Mouse (Mus musculus) small intestine, adult 2 months (tissue): ENCODE data around the gene Scn2b. TPM values are rescaled to one million over a fixed set of nuclear protein-coding genes. Genes with fewer than 3 reads are reported as not detected.
A peak's percentile ranks its signal among the peaks of the same experiment; 100 is the strongest.

Source experiments
- H3K27ac ChIP-seq: fragments of 200-500 bp; 2 replicates; pipeline ENCODE4 v1.5.1; 2012; ENCODE audit warnings: low read depth, low read length, control low read depth, inconsistent platforms; ENCODE audit not compliant: insufficient read depth
- H3K27me3 ChIP-seq: fragments of 200-500 bp; 2 replicates; pipeline ENCODE4 v1.6.1; 2012; ENCODE audit warnings: mild to moderate bottlenecking, moderate library complexity, low read length, inconsistent platforms; ENCODE audit not compliant: control insufficient read depth, insufficient read depth
- H3K36me3 ChIP-seq: fragments of 200-500 bp; 2 replicates; pipeline ENCODE4 v1.6.1; 2012; ENCODE audit warnings: mild to moderate bottlenecking, low read length, control low read depth, inconsistent platforms; ENCODE audit not compliant: control insufficient read depth, insufficient read depth
- H3K4me1 ChIP-seq: fragments of 200-500 bp; 2 replicates; pipeline ENCODE4 v1.6.1; 2012; ENCODE audit warnings: low read length, inconsistent platforms, mixed read lengths; ENCODE audit not compliant: control insufficient read depth, insufficient read depth, insufficient read length
- H3K4me3 ChIP-seq: fragments of 200-500 bp; 2 replicates; pipeline ENCODE4 v1.5.1; 2012; ENCODE audit warnings: low read depth, mild to moderate bottlenecking, control low read depth, inconsistent platforms, low read length, moderate library complexity
- CTCF ChIP-seq: fragments of 200-500 bp; IDR thresholded peaks from 2 replicates; pipeline ENCODE4 v1.5.1; 2012; ENCODE audit warnings: low read depth, mild to moderate bottlenecking, control low read depth, inconsistent platforms, low read length, moderate library complexity, mixed read lengths; ENCODE audit not compliant: insufficient replicate concordance, insufficient read length; ENCODE audit errors: extremely low read depth
- POLR2A ChIP-seq: fragments of 200-500 bp; IDR thresholded peaks from 2 replicates; pipeline ENCODE4 v1.6.1; 2012; ENCODE audit warnings: low read depth, mild to moderate bottlenecking, control low read depth, inconsistent platforms, low read length, moderate library complexity
- WGBS: fragments of 180-500 bp; shearing (Covaris S2); methylation state at CpG from one replicate; pipeline ENCODE4 v1.1.7; 2018; 5-methylcytosine and 5-hydroxymethylcytosine counted together
- polyA plus RNA-seq: library from polyadenylated mRNA; depleted of rRNA; stranded (reverse); fragments of >200 nt; gene quantifications from 2 replicates; pipeline ENCODE4 v1.2.3, GENCODE M21; 2012

The Scn2b gene
- polyA plus RNA-seq, 1 experiment, result 0.98 TPM

DNA sequence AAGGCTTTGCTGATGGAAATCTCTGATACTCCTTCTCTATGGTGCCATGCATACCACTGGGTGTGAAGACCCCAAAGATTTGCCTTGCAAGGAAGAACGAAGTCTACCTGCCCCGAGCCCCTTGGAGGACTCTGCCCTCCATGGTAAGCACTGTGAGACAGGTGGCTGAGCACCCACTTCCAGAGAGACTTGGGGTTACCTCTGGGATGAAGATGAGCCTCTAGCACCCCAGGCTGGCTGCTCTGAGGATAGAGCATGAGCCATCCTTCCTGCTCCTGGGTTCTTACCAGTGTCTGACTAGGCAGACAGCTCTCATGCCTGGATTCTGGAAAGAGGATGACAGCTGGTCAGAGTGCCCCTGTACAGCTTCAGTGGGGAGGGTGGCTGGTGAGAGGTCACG, 12.5 kb downstream of the Scn2b start:
- TF ChIP-seq POLR2A (no peak), CTCF (no peak)
- no peaks in the 10 kb centered on the region for H3K36me3 ChIP-seq
- WGBS, result 87% methylated on average over 3 of the region's 3 CpGs
- H3K4me1 ChIP-seq, result peaks cover 4% of the 10 kb centered on the region; the same call in 1 of the 2 replicates
- no peak overlapping the region for H3K27ac ChIP-seq
- no peak overlapping the region for H3K4me3 ChIP-seq
- no peaks in the 10 kb centered on the region for H3K27me3 ChIP-seq

GRCm38 (mm10) chr9:45133484-45134310, 16.1 kb downstream of the Scn2b start:
- Histone ChIP-seq H3K27me3 (peaks cover 9% of the 10 kb centered on the region), H3K36me3 (no peaks in the 10 kb centered on the region), H3K4me1 (peaks cover 13% of the 10 kb centered on the region), H3K4me3 (no peak overlapping the region), H3K27ac (peak overlapping the region; percentile 83)
- WGBS, result 9% methylated on average over 5 of the region's 5 CpGs
- TF ChIP-seq CTCF (peak; percentile 88), POLR2A (no peak)

GRCm38 (mm10) chr9:45136442-45137169, 19.0 kb downstream of the Scn2b start:
- WGBS, result 60% methylated on average over 7 of the region's 7 CpGs
- Histone ChIP-seq H3K4me3 (no peak overlapping the region), H3K36me3 (no peaks in the 10 kb centered on the region), H3K4me1 (peaks cover 15% of the 10 kb centered on the region), H3K27me3 (peaks cover 18% of the 10 kb centered on the region), H3K27ac (no peak overlapping the region)
- TF ChIP-seq POLR2A (no peak), CTCF (no peak)

GRCm38 (mm10) chr9:45138191-45139032, 20.8 kb downstream of the Scn2b start, which contains the start of gene Scn4b:
Gene Scn4b (plus strand): TSS chr9:45138395.
- Histone ChIP-seq H3K4me1 (peaks cover 13% of the 10 kb centered on the region), H3K27ac (no peak within 1 kb of the TSS), H3K27me3 (peaks cover 18% of the 10 kb centered on the region), H3K4me3 (peak within 1 kb of the TSS; percentile 61), H3K36me3 (no peaks in the 10 kb centered on the region)
- TF ChIP-seq POLR2A, result no peak
- TF ChIP-seq CTCF, result no peak
- under 1% methylated on average over 76 of the region's 76 CpGs for WGBS

- H3K27me3 ChIP-seq, result peaks cover 18% of the 10 kb centered on the region
- WGBS, result 36% methylated on average over 7 of the region's 7 CpGs
Observed at GRCm38 (mm10) chr9:45139082-45139481, 21.5 kb downstream of the Scn2b start.

DNA sequence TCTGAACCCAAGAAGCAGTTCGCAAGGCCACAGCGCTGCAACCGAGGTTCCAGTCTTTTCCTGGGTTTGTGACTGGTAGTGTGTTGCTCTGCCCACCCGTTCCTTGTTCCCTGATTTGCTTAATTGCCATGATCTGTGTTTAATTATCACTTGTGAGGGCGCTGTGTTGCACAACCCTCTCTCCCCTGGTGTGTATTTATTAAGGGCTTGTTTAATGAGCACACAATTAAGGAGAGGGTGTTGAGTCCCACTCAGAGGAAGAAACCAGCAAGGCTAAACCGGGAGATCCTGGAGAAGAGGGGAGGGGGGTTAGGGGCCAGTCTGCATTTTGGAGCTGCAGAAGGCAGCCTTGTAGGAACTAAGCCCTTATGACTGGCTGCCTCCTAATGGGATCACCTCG, 23.4 kb downstream of the Scn2b start:
- Histone ChIP-seq H3K36me3 (no peaks in the 10 kb centered on the region), H3K27me3 (peaks cover 24% of the 10 kb centered on the region)
- 78% methylated on average over 7 of the region's 7 CpGs for WGBS

More at GRCm38 (mm10) chr9:45139082-45139481, 21.5 kb downstream of the Scn2b start:
- peaks cover 11% of the 10 kb centered on the region for H3K4me1 ChIP-seq
- no peak for TF ChIP-seq CTCF
- no peak for TF ChIP-seq POLR2A
- H3K27ac ChIP-seq, result no peak overlapping the region
- H3K36me3 ChIP-seq, result no peaks in the 10 kb centered on the region
- peak overlapping the region; percentile 61 for H3K4me3 ChIP-seq

GRCm38 (mm10) chr9:45142686-45143085, 25.1 kb downstream of the Scn2b start:
- H3K27me3 ChIP-seq, result peaks cover 24% of the 10 kb centered on the region
- H3K27ac ChIP-seq, result no peak overlapping the region
- TF ChIP-seq POLR2A (no peak), CTCF (no peak)
- H3K36me3 ChIP-seq, result no peaks in the 10 kb centered on the region
- no peak overlapping the region for H3K4me3 ChIP-seq
- 53% methylated on average over 3 of the region's 3 CpGs for WGBS
- H3K4me1 ChIP-seq, result peaks cover 11% of the 10 kb centered on the region

More for the DNA sequence above, 23.4 kb downstream of the Scn2b start:
- no peak overlapping the region for H3K27ac ChIP-seq
- no peak for TF ChIP-seq POLR2A
- TF ChIP-seq CTCF, result no peak
- no peak overlapping the region for H3K4me3 ChIP-seq
- H3K4me1 ChIP-seq, result peaks cover 11% of the 10 kb centered on the region
